Mouse (Mus musculus): ENCODE results near the gene Map3k5.

The Map3k5 gene

GRCm38 (mm10) chr10:20185264-20185663, 251.0 kb downstream of the Map3k5 start:
- in situ Hi-C loops (cut with MboI, MseI): no loop called here

GRCm38 (mm10) chr10:20185806-20186205, 251.5 kb downstream of the Map3k5 start:
- in situ Hi-C loops (cut with MboI, MseI): no loop called here

GRCm38 (mm10) chr10:20186800-20187273, 252.6 kb downstream of the Map3k5 start:
- in situ Hi-C loops (cut with MboI, MseI): no loop called here

GRCm38 (mm10) chr10:20190139-20190747, 256.0 kb downstream of the Map3k5 start:
- in situ Hi-C loops (cut with MboI, MseI): no loop called here
